Mouse (Mus musculus): ENCODE data around the gene Wwc2.

- TF ChIP-seq POLR2A (IDR thresholded peaks at IDR 0.05; ENCODE audit: insufficient read length, low read depth) (no peak), E2F4 (IDR thresholded peaks at IDR 0.05; ENCODE audit: insufficient read depth) (no peak), MYOG (IDR thresholded peaks at IDR 0.05; ENCODE audit: control insufficient read depth in 1 of 3, insufficient read depth in 1 of 3, insufficient read length in 2 of 3, low read depth in 2 of 3) (no peak), SRF (IDR thresholded peaks at IDR 0.05; ENCODE audit: control insufficient read depth, insufficient read length, low read depth) (no peak), TCF12 (IDR thresholded peaks at IDR 0.05; ENCODE audit: insufficient read depth, poor library complexity, severe bottlenecking) (no peak), MAX (IDR thresholded peaks at IDR 0.05; ENCODE audit: low read depth) (no peak), USF1 (IDR thresholded peaks at IDR 0.05; ENCODE audit: low read depth) (no peak), POLR2AphosphoS2 (IDR thresholded peaks at IDR 0.05; ENCODE audit: insufficient read length, low read depth) (no peak), CEBPB (IDR thresholded peaks at IDR 0.05; ENCODE audit: insufficient read depth, poor library complexity, severe bottlenecking) (no peak), REST (IDR thresholded peaks at IDR 0.05; ENCODE audit: insufficient read depth, insufficient read length) (no peak), TCF3 (IDR thresholded peaks at IDR 0.05; ENCODE audit: insufficient read length, low read depth) (no peak), MYOD1 (IDR thresholded peaks at IDR 0.05; ENCODE audit: control insufficient read depth in 1 of 3, insufficient read length in 2 of 3, low read depth in 2 of 3) (no peak)
Observed at GRCm38 (mm10) chr8:47832616-47833015, 158.1 kb downstream of the Wwc2 start.

All from myocyte (in vitro differentiated cells).